Mouse (Mus musculus) myocyte (in vitro differentiated cells): ENCODE results near the gene Hist1h1d.

ENCODE experiments used
- CEBPB ChIP-seq: IDR thresholded peaks from 2 replicates; pipeline ENCODE4 v1.6.1; 2011; ENCODE audit warnings: mild to moderate bottlenecking, moderate library complexity; ENCODE audit not compliant: poor library complexity, insufficient read depth, severe bottlenecking
- E2F4 ChIP-seq: IDR thresholded peaks from one replicate; pipeline ENCODE4 v1.6.1; 2011; ENCODE audit warnings: mild to moderate bottlenecking, control low read depth, moderate library complexity; ENCODE audit not compliant: insufficient read depth
- MAX ChIP-seq: IDR thresholded peaks from one replicate; pipeline ENCODE4 v1.6.1; 2011; ENCODE audit warnings: low read depth, mild to moderate bottlenecking, control low read depth
- MYOD1 ChIP-seq, 3 experiments: IDR thresholded peaks; one replicate each; pipeline ENCODE4 v1.6.1; 2011; ENCODE audit warnings: control low read depth in 2 of 3, low read depth in 2 of 3, mild to moderate bottlenecking in 2 of 3, moderate library complexity in 1 of 3; ENCODE audit not compliant: insufficient read length in 2 of 3, control insufficient read depth in 1 of 3
- MYOG ChIP-seq, 3 experiments: IDR thresholded peaks; one replicate each; pipeline ENCODE4 v1.6.1; 2011; ENCODE audit warnings: control low read depth in 2 of 3, low read depth in 2 of 3, mild to moderate bottlenecking in 2 of 3; ENCODE audit not compliant: insufficient read length in 2 of 3, control insufficient read depth in 1 of 3, insufficient read depth in 1 of 3
- POLR2A ChIP-seq: IDR thresholded peaks from one replicate; pipeline ENCODE4 v1.6.1; 2011; ENCODE audit warnings: low read depth, mild to moderate bottlenecking, control low read depth, moderate library complexity; ENCODE audit not compliant: insufficient read length
- POLR2AphosphoS2 ChIP-seq: IDR thresholded peaks from one replicate; pipeline ENCODE4 v1.6.1; 2011; ENCODE audit warnings: low read depth, control low read depth; ENCODE audit not compliant: insufficient read length
- REST ChIP-seq: IDR thresholded peaks from one replicate; pipeline ENCODE4 v1.6.1; 2011; ENCODE audit warnings: mild to moderate bottlenecking, control low read depth, moderate library complexity; ENCODE audit not compliant: insufficient read depth, insufficient read length
- SRF ChIP-seq: IDR thresholded peaks from one replicate; pipeline ENCODE4 v1.6.1; 2011; ENCODE audit warnings: low read depth; ENCODE audit not compliant: control insufficient read depth, insufficient read length
- TCF12 ChIP-seq: IDR thresholded peaks from one replicate; pipeline ENCODE4 v1.6.1; 2011; ENCODE audit warnings: mild to moderate bottlenecking, control low read depth; ENCODE audit not compliant: poor library complexity, insufficient read depth, severe bottlenecking
- TCF3 ChIP-seq: IDR thresholded peaks from one replicate; pipeline ENCODE4 v1.6.1; 2011; ENCODE audit warnings: low read depth, control low read depth; ENCODE audit not compliant: insufficient read length
- USF1 ChIP-seq: IDR thresholded peaks from one replicate; pipeline ENCODE4 v1.6.1; 2011; ENCODE audit warnings: low read depth, mild to moderate bottlenecking, control low read depth, moderate library complexity

GRCm38 (mm10) chr13:23518295-23518603 is 34.8 kb upstream of the Hist1h1d start:
- TF ChIP-seq USF1 (no peak), POLR2AphosphoS2 (no peak), POLR2A (no peak), MYOG (IDR thresholded peaks at IDR 0.05; ENCODE audit: control insufficient read depth in 1 of 3, insufficient read depth in 1 of 3, insufficient read length in 2 of 3, low read depth in 2 of 3) (no peak), MYOD1 (IDR thresholded peaks at IDR 0.05; ENCODE audit: control insufficient read depth in 1 of 3, insufficient read length in 2 of 3, low read depth in 2 of 3) (no peak), CEBPB (no peak), MAX (no peak), SRF (no peak), E2F4 (no peak), TCF12 (no peak), REST (no peak), TCF3 (no peak)
